Mouse (Mus musculus): ENCODE data around the gene Hpcal4.

- TF ChIP-seq CTCF (IDR thresholded peaks at IDR 0.05; ENCODE audit: low read depth, low read length) (no peak), POLR2A (IDR thresholded peaks at IDR 0.05; ENCODE audit: insufficient read depth, low read length) (no peak), EP300 (IDR thresholded peaks at IDR 0.05; ENCODE audit: insufficient read depth, low read depth, low read length) (no peak)
Measured at GRCm38 (mm10) chr4:123215367-123215766, 32.3 kb downstream of the Hpcal4 start.
